Mouse (Mus musculus) brain, adult 2 months (tissue): Measurements from ENCODE around the gene Cyp46a1.

Experiments
- DNase-seq: peaks from one replicate; pipeline ENCODE4 v3.0.0; 2011; ENCODE audit warnings: low read depth, low spot score

Gene Cyp46a1

GRCm38 (mm10) chr12:108399191-108399590, 65.0 kb downstream of the Cyp46a1 start:
- DNase-seq, result peak; percentile 76

DNA sequence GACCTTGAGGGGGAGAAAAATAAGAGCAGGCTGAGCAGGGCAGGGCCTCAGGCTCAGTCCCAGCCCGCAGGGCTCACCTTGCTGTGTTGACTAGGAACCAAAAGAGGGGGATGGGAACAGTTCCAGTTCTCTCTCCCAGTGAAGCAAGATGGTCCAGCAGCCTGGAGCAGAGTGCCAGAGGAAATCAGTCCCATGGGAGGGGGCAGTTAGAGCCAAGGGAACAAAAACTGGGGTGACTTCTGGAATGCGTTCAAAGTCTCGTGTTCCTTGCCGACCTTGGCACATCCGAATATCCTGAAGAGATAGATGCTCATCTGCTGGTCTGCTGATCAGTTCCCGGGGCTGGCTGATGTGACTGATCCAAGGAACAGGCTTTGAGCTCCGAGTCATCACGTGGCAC, 66.8 kb downstream of the Cyp46a1 start:
- DNase-seq, result no peak

DNA sequence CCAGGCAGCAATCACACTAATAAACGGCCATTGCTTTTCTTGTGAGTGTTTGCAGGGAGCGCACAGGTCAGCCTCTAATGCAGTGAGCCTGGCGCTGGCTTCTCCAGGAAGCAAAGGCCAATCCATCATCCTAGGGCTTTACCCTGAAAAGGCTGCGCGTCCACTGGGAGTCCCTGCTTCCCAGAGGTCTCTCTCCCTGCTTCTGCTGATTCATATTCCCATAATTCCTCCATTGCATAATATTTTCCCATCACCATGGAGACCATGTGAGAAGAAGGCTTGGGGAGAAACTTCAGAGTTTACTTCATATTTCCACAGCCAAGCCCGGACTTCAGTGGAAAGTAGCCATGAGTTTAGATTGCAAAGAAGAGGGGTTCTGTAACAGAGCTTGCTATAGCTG, 69.8 kb downstream of the Cyp46a1 start:
- DNase-seq, result peak; percentile 73

DNA sequence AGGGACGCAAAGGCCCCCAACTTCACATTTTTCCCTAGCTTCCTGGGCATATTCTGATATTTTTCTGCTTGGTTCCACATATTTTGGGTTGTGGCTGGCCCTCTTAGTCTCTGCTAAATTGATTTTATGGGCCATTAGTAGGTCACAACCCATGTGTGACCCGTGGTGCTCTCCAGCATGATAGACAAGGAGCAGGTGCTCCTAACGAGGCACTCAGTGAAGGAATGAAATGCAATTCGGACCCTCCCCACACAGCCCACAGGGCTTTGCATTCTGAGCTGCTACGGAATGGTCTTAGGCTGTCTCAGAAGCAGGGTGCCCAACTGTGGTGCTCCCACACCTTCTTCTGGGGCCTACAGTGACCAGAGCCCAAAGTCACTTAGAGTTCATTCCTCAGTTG, 74.9 kb downstream of the Cyp46a1 start:
- DNase-seq, result no peak

GRCm38 (mm10) chr12:108410416-108411208, 76.4 kb downstream of the Cyp46a1 start:
- DNase-seq, result peak; percentile 49
